Mouse (Mus musculus) adrenal gland, postnatal 10 days (tissue): ENCODE measurements around the gene Cped1. TPM values are rescaled to one million over a fixed set of nuclear protein-coding genes. Genes with fewer than 3 reads are reported as not detected.
A peak's percentile ranks its signal among the peaks of the same experiment; 100 is the strongest.
"Not testable (repeated sequence)": the region's sequence is repeated elsewhere in the genome, so short reads cannot be mapped to it uniquely, and the experiment has no call there.

Experiments used
- DNase-seq: peaks from one replicate; pipeline ENCODE4 v3.0.0; 2021; ENCODE audit warnings: mixed read lengths
- total RNA-seq, 2 experiments: library from RNA; stranded (reverse); gene quantifications; 2 replicates each; pipeline ENCODE4 v1.2.3; 2021

The Cped1 gene
- total RNA-seq, 2 experiments from 2014 or later = 25.6 to 27.2 TPM

- DNase-seq = no peak
Measured at GRCm38 (mm10) chr6:22231244-22231643, 245.5 kb downstream of the Cped1 start.

- DNase-seq = no peak
Measured at GRCm38 (mm10) chr6:22233517-22233916, 247.8 kb downstream of the Cped1 start.

- DNase-seq = no peak
Measured at GRCm38 (mm10) chr6:22235133-22235532, 249.4 kb downstream of the Cped1 start.

GRCm38 (mm10) chr6:22243321-22243720 lies 257.6 kb downstream of the Cped1 start:
- no peak for DNase-seq

- no peak for DNase-seq
Measured at GRCm38 (mm10) chr6:22246696-22247095, 261.0 kb downstream of the Cped1 start.

GRCm38 (mm10) chr6:22258784-22259183 lies 273.1 kb downstream of the Cped1 start:
- DNase-seq = no peak

- DNase-seq = no peak
Measured at GRCm38 (mm10) chr6:22262519-22262918, 276.8 kb downstream of the Cped1 start.

- not testable (repeated sequence) for DNase-seq
Measured at GRCm38 (mm10) chr6:22264094-22264493, 278.4 kb downstream of the Cped1 start.

GRCm38 (mm10) chr6:22266018-22266417 lies 280.3 kb downstream of the Cped1 start:
- no peak for DNase-seq

- no peak for DNase-seq
Measured at GRCm38 (mm10) chr6:22267807-22268667, 282.3 kb downstream of the Cped1 start.

GRCm38 (mm10) chr6:22268677-22269076 lies 283.0 kb downstream of the Cped1 start:
- DNase-seq = no peak

GRCm38 (mm10) chr6:22269840-22270521 lies 284.3 kb downstream of the Cped1 start:
- peak; percentile 62 for DNase-seq

GRCm38 (mm10) chr6:22277941-22278340 lies 292.2 kb downstream of the Cped1 start:
- no peak for DNase-seq

GRCm38 (mm10) chr6:22280217-22280861 lies 294.6 kb downstream of the Cped1 start:
- DNase-seq = peak; percentile 79

- no peak for DNase-seq
Measured at GRCm38 (mm10) chr6:22282405-22282804, 296.7 kb downstream of the Cped1 start.

GRCm38 (mm10) chr6:22288004-22288736 lies 302.5 kb downstream of the Cped1 start, which contains the start of gene Wnt16:
Gene Wnt16 (plus strand): TSS chr6:22288227.
- peak; percentile 20 for DNase-seq

GRCm38 (mm10) chr6:22288737-22289460 lies 303.2 kb downstream of the Cped1 start:
- peak; percentile 26 for DNase-seq

GRCm38 (mm10) chr6:22289461-22290021 lies 303.8 kb downstream of the Cped1 start:
- no peak for DNase-seq

- DNase-seq = no peak
Measured at GRCm38 (mm10) chr6:22290790-22291189, 305.1 kb downstream of the Cped1 start.

- DNase-seq = no peak
Measured at GRCm38 (mm10) chr6:22292056-22292455, 306.3 kb downstream of the Cped1 start.

GRCm38 (mm10) chr6:22293922-22294321 lies 308.2 kb downstream of the Cped1 start:
- no peak for DNase-seq
